Mouse (Mus musculus): ENCODE measurements around the gene Sema6d. TPM values are rescaled to one million over a fixed set of nuclear protein-coding genes. Genes with fewer than 3 reads are reported as not detected.
A peak's percentile ranks its signal among the peaks of the same experiment; 100 is the strongest.

Sema6d gene
- 16.5 and 20.8 TPM in 2 replicates for polyA plus RNA-seq (2015; fragmentation: Nextera tagmentation; extraction: Ambion mirVana)

DNA sequence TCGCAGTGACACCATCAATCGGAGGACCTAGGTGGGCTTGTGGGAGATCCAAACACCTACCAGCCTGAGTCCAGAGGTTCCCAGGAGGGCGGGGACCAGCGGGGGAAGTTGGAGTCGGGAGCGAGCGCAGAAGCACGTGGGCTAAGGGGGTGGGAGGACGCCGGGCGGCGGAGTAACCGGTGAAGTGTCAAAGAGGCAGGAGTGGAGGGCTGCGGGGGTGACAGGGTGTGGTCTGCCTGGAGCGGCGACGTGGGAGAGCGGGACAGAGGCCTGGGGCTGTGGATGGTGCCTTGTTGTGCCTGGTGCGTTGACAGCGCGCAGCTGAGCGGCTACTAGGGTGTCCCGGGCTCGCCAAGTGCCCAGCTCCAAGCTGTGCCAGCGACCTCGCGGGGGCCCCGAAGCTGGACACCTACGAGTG lies at the start of gene Sema6d:
Gene Sema6d, plus strand, starts transcription at position 157 of the 418 bp plus-strand sequence.
- H3K4me2 ChIP-seq = peak within 1 kb of the TSS; percentile 99
- H3K27me3 ChIP-seq = peaks cover 33% of the 10 kb centered on the region
- WGBS = 1% methylated on average over 29 of the region's 29 CpGs
- peak within 1 kb of the TSS; percentile 63 for H3K4me3 ChIP-seq
- H3K9ac ChIP-seq = peak within 1 kb of the TSS; percentile 47
- ATAC-seq (replicated peaks; ENCODE audit: insufficient number of reproducible peaks, insufficient read depth, low FRiP score, low read depth) = 0 out of 2 replicates have a peak, but pooled peaks have one; percentile 58
- H3K36me3 ChIP-seq = no peaks in the 10 kb centered on the region
- no peak within 1 kb of the TSS for H3K27ac ChIP-seq
- no peaks in the 10 kb centered on the region for H3K9me3 ChIP-seq (replicated peaks)
- H3K4me1 ChIP-seq (replicated peaks) = peaks cover 11% of the 10 kb centered on the region

DNA sequence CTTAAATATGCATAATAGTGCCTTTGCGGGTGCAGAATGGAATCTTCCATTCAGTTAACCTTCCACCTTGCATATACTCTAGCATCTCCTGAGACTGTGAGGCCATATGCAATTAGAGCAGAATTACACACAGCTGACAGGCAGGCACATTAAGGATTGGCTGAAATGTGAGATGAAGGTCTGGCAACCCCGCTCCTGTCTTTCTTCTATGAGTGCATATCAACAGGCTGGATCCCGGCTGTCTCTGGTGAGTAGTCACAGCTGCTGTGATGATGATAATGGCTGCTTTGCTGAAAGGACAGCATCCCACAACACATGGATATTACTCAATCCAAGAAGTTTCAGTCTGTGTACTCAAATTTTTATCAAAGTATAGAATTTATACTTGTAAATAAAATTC lies 29.9 kb upstream of the Sema6d start:
- 46% methylated on average over 3 of the region's 3 CpGs for WGBS
- Histone ChIP-seq H3K27me3 (no peaks in the 10 kb centered on the region), H3K27ac (no peak overlapping the region), H3K4me2 (no peak overlapping the region), H3K9ac (no peak overlapping the region), H3K9me3 (replicated peaks) (no peaks in the 10 kb centered on the region), H3K36me3 (no peaks in the 10 kb centered on the region), H3K4me1 (replicated peaks) (no peaks in the 10 kb centered on the region), H3K4me3 (no peak overlapping the region)
- ATAC-seq (replicated peaks; ENCODE audit: insufficient number of reproducible peaks, insufficient read depth, low FRiP score, low read depth) = no peak

DNA sequence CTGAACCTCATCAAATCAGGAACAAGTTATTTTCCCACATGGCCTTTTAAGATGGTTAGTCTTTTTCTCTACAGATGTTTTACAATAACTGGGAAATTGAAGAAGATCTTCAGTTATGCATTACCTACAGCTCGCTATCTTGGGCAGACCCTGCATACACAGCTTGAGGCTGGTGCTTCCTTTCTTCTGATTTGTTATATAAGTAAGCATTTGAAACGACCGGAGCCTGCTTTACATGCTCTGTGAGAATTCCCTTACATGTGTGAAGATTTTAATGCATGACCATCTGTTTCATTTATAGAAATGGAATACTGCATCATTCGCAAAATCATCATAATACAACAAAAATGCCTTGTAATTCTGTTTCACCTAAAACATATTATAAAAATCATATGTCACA lies 21.4 kb upstream of the Sema6d start:
- H3K27me3 ChIP-seq = no peaks in the 10 kb centered on the region
- no peak overlapping the region for H3K4me3 ChIP-seq
- WGBS = 83% methylated on average over 4 of the region's 4 CpGs
- no peak overlapping the region for H3K9ac ChIP-seq
- H3K9me3 ChIP-seq (replicated peaks) = no peaks in the 10 kb centered on the region
- ATAC-seq (replicated peaks; ENCODE audit: insufficient number of reproducible peaks, insufficient read depth, low FRiP score, low read depth) = no peak
- H3K27ac ChIP-seq = no peak overlapping the region
- H3K36me3 ChIP-seq = no peaks in the 10 kb centered on the region
- H3K4me1 ChIP-seq (replicated peaks) = no peaks in the 10 kb centered on the region
- no peak overlapping the region for H3K4me2 ChIP-seq

DNA sequence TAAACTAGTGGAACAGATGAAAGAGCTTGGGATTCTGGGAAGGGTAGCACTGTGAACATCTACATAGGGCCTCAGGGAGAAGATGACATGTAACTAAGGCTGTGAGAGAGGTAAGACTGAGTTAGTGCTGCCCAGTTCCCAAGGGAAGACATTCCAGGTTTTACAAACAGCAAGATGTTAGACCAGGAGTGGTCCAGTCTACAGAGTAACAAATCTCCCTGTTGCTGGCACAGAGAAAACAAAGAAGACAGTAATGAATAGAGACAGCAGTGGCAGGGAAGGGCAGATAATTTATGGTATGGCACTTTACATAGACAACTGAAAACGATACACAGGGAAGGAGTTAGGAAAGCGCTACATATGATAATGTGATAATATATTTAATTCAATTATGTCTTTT lies 19.1 kb upstream of the Sema6d start:
- H3K27ac ChIP-seq = no peak overlapping the region
- no peaks in the 10 kb centered on the region for H3K9me3 ChIP-seq (replicated peaks)
- no peaks in the 10 kb centered on the region for H3K36me3 ChIP-seq
- H3K4me2 ChIP-seq = no peak overlapping the region
- ATAC-seq (replicated peaks; ENCODE audit: insufficient number of reproducible peaks, insufficient read depth, low FRiP score, low read depth) = no peak
- H3K27me3 ChIP-seq = no peaks in the 10 kb centered on the region
- no peak overlapping the region for H3K9ac ChIP-seq
- H3K4me3 ChIP-seq = no peak overlapping the region
- 74% methylated on average over 2 of the region's 2 CpGs for WGBS
- no peaks in the 10 kb centered on the region for H3K4me1 ChIP-seq (replicated peaks)

DNA sequence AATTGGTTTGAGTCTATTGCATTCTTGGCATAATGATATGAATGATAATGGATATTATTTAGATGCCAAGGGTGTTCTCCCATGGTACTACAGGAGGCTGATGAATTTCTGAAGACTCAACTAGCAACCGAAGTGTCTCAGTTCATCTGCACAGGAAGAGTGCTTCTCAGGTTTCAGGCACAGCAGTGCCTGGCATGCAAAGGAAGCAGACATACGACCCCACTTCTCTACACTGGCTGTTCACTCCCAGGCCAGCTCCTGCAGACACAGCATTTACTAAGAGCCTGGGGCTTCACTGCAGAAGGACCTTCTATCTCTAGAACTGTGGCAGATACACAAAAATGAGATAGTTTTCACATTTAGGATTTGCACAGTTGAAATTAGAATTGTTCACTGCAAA lies 18.4 kb upstream of the Sema6d start:
- Histone ChIP-seq H3K9me3 (replicated peaks) (no peaks in the 10 kb centered on the region), H3K4me3 (no peak overlapping the region), H3K4me1 (replicated peaks) (no peaks in the 10 kb centered on the region), H3K9ac (no peak overlapping the region), H3K36me3 (no peaks in the 10 kb centered on the region), H3K27ac (no peak overlapping the region), H3K27me3 (no peaks in the 10 kb centered on the region), H3K4me2 (no peak overlapping the region)
- 10% methylated on average over 2 of the region's 2 CpGs for WGBS
- no peak for ATAC-seq (replicated peaks; ENCODE audit: insufficient number of reproducible peaks, insufficient read depth, low FRiP score, low read depth)

DNA sequence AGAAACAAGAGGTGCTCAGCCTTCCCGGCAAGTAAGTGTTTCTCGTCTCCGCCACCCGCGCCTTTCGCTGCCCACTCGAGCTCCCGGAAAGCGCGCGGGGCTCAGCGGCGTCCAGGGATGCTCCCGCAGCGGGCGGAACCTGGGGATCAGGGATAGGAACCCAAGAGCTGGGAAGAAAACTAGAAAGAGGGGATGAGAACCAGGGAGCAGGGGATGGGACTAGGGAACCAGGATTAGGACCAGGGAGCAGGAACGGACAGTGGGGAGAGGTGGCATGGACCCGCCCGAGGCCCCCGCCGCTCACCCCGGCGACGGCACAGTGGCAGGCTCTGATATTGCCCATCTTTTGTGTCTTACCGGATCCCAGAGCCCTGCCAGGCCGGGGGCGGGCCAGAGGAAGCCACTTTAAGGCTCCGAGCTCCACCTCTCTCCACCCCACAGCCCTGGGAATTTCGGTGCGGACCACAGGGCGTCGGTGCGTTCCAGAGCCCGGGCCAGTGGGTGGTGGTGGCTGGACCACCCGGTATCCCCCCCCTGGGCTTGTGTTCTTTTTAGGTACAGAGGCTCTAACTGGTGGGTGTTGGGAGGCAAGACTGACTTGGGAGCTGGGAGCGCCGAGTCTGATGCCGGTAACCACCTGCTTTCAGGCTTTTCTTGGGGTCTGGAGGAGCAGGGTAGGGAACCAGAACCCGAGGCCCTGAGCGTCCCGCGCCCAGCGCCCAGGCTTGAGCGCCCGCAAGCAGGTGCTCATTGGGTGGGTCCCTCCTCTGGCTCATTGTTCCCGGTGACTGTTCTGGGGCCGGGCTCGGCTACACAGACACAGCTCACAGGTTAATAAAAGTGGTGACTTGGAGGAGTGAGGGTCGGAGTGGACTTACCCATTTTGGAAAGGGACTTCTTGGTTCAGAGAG lies 717 bp downstream of the Sema6d start:
- peak overlapping the region; percentile 47 for H3K9ac ChIP-seq
- peaks cover 33% of the 10 kb centered on the region for H3K27me3 ChIP-seq
- H3K27ac ChIP-seq = no peak overlapping the region
- no peaks in the 10 kb centered on the region for H3K36me3 ChIP-seq
- no peaks in the 10 kb centered on the region for H3K9me3 ChIP-seq (replicated peaks)
- peak overlapping the region; percentile 99 for H3K4me2 ChIP-seq
- peak overlapping the region; percentile 63 for H3K4me3 ChIP-seq
- ATAC-seq (replicated peaks; ENCODE audit: insufficient number of reproducible peaks, insufficient read depth, low FRiP score, low read depth) = peak; percentile 62; the same call in 1 of the 2 replicates
- peaks cover 11% of the 10 kb centered on the region for H3K4me1 ChIP-seq (replicated peaks)
- 2% methylated on average over 49 of the region's 49 CpGs for WGBS

DNA sequence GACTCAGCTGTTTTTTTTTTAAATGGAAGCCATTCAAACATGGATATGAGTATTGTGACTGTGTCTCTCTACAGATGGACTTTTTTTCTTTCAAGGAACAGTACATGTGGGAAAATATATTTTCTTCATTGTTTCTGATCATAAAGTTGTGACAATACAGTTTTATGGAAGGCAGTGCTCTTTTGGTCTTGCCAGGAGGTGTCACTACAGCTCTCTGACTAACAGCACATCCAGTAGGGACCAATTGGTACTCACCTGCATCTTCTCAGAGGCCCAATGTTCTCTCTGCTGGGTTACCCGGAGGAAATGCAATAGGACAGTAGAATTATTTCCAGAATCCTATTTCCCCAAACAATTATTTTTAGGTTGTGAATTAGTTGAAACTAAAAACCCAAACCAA lies 9.9 kb downstream of the Sema6d start:
- no peaks in the 10 kb centered on the region for H3K36me3 ChIP-seq
- no peak overlapping the region for H3K27ac ChIP-seq
- no peak overlapping the region for H3K9ac ChIP-seq
- no peak for ATAC-seq (replicated peaks; ENCODE audit: insufficient number of reproducible peaks, insufficient read depth, low FRiP score, low read depth)
- no peaks in the 10 kb centered on the region for H3K27me3 ChIP-seq
- no peak overlapping the region for H3K4me3 ChIP-seq
- H3K4me1 ChIP-seq (replicated peaks) = peaks cover 10% of the 10 kb centered on the region; the same call in 1 of the 2 replicates
- H3K9me3 ChIP-seq (replicated peaks) = no peaks in the 10 kb centered on the region
- no peak overlapping the region for H3K4me2 ChIP-seq
- 48% methylated on average over 1 of the region's 1 CpGs for WGBS

DNA sequence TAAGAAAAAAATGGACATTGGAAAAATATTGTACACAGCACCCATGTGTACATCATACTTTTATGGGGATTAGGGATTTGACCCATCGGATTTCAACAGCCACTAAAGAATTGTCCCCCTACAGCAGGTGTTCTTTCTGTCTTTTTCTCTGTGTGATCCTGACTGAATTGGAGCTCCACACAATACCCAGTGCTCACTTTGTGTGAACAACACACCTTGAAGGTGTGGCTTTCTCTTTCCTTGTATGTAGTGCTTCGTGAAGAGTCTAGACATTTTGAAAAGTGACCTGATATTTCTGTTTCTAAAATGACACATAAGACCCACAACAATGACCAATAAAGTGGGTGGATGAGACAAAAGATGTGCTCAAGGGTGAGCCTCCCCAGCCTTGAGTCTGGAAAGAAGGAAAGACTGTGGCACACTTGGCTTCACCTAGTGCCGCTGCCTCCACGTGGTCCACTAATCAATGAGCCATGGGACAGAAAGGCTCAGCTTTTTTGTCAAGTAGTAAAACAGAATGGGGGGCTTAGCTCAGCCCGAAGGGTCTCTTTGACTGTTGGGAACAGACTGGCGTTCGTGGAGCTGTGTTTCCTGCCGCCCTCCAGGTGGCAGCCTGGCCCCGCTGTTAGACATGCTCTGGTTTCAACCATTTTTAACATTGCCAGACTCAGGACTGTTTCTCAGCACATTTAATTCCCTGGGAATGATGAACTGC lies 10.9 kb downstream of the Sema6d start:
- Histone ChIP-seq H3K36me3 (no peaks in the 10 kb centered on the region), H3K4me1 (replicated peaks) (peaks cover 10% of the 10 kb centered on the region; the same call in 1 of the 2 replicates), H3K4me2 (no peak overlapping the region), H3K27me3 (no peaks in the 10 kb centered on the region), H3K9ac (no peak overlapping the region), H3K9me3 (replicated peaks) (no peaks in the 10 kb centered on the region), H3K27ac (no peak overlapping the region), H3K4me3 (no peak overlapping the region)
- ATAC-seq (replicated peaks; ENCODE audit: insufficient number of reproducible peaks, insufficient read depth, low FRiP score, low read depth) = no peak
- 25% methylated on average over 9 of the region's 9 CpGs for WGBS

DNA sequence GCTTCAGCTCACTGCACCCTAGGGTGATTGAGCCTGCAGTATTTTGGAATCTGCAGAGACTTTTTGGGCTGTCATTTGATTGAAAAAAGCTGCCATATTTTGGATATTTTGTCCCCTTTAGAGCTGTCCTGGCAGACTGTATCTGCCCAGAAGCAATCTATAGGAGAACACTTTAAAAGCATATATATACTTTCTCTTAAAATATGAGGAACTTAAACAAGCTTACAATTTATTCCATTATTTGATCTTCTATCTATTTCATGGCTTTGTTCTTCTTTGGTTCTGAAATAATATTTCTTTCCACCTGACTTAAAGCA lies 11.4 kb downstream of the Sema6d start:
- no peaks in the 10 kb centered on the region for H3K9me3 ChIP-seq (replicated peaks)
- H3K27ac ChIP-seq = no peak overlapping the region
- H3K9ac ChIP-seq = no peak overlapping the region
- no peak for ATAC-seq (replicated peaks; ENCODE audit: insufficient number of reproducible peaks, insufficient read depth, low FRiP score, low read depth)
- no peak overlapping the region for H3K4me2 ChIP-seq
- H3K27me3 ChIP-seq = no peaks in the 10 kb centered on the region
- H3K4me3 ChIP-seq = no peak overlapping the region
- no peaks in the 10 kb centered on the region for H3K36me3 ChIP-seq
- peaks cover 10% of the 10 kb centered on the region; the same call in 1 of the 2 replicates for H3K4me1 ChIP-seq (replicated peaks)

DNA sequence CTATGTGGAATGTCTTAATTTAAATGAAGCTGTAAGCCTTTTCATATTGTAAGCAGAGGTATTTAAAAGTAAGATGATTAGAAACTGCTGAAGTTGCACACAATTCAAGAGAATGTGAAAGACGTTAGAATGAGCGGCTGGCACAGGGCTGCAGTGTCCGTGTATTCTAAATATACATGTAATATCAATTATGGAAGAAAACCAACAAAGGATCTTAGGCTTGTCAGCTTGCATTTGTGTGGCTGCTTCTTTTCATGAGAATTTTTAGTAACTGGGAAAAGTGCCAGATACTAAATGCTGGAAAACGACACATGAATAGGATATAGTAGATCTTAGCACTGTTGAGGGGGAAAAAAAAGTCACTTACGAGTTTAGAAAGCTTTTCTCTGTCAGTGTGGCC lies 11.8 kb downstream of the Sema6d start:
- no peak overlapping the region for H3K4me3 ChIP-seq
- no peak for ATAC-seq (replicated peaks; ENCODE audit: insufficient number of reproducible peaks, insufficient read depth, low FRiP score, low read depth)
- peaks cover 10% of the 10 kb centered on the region; the same call in 1 of the 2 replicates for H3K4me1 ChIP-seq (replicated peaks)
- H3K36me3 ChIP-seq = no peaks in the 10 kb centered on the region
- no peaks in the 10 kb centered on the region for H3K27me3 ChIP-seq
- H3K4me2 ChIP-seq = no peak overlapping the region
- 34% methylated on average over 5 of the region's 5 CpGs for WGBS
- H3K9me3 ChIP-seq (replicated peaks) = no peaks in the 10 kb centered on the region
- no peak overlapping the region for H3K9ac ChIP-seq
- no peak overlapping the region for H3K27ac ChIP-seq

DNA sequence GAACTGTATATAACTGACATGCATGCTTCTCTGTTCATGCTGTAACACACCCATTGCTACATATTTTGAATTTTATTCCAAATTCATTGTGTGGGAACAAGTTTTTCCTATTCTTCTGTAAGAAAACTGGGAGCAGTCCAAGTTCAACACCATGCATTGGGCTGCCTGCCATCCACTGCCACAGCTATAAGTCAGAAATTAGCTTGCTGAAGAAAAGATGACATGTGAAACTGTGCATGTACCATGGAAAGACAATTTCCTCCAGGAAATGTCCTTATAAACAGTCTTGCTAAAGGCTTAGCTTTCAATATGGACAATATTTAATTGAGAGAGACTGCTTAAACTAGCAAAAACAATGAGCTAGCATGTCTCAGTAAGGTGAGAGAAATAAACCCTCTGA lies 13.5 kb downstream of the Sema6d start:
- H3K9ac ChIP-seq = no peak overlapping the region
- no peaks in the 10 kb centered on the region for H3K9me3 ChIP-seq (replicated peaks)
- peaks cover 10% of the 10 kb centered on the region; the same call in 1 of the 2 replicates for H3K4me1 ChIP-seq (replicated peaks)
- H3K36me3 ChIP-seq = no peaks in the 10 kb centered on the region
- H3K27me3 ChIP-seq = no peaks in the 10 kb centered on the region
- H3K4me2 ChIP-seq = no peak overlapping the region
- H3K27ac ChIP-seq = no peak overlapping the region
- ATAC-seq (replicated peaks; ENCODE audit: insufficient number of reproducible peaks, insufficient read depth, low FRiP score, low read depth) = no peak
- H3K4me3 ChIP-seq = no peak overlapping the region

Data from heart, embryonic 15.5 days (tissue).